In the genomic region with DNA sequence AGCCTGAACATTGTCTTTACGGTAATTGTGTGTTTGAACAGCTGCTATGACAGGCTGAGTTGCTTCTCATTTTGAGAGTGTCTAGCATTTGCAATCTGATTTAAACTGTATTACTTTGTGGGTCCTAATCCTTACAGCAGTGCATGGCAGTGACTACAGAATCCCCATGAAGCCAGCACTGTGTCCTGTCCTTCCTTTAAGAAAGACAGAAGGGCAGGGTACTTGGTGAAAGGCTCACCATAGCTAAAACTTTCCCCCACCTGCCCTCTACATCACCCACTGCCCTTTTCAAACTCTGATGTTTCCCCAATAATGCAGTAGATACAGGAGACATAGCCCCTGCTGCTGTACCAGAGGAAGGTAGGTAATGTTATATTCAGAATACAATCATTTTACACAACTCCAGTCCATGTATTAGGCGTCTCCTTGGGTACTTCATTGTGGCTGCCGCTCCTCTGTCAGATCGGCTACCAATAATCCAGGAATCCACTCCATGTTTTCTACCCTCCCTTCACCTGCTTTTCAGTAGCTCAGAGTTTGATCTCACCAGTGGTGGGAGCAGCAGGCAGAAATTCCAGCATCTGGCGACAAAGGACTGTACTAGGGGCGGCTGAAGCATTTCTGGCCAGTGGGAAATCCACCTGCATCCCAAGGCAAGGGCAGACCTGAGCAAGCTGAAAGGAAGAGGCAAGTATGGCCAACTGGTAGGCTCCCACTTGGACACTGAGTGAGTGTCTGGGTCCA, we compare ENCODE assay signal across 9 mouse cellular contexts.
DNase-seq lines count a peak whose midpoint lies in the region; ATAC-seq lines count a peak whose summit lies in the region.
"Had no signal": no experiment of that assay in that cellular context is flagged by ENCODE, and none has a peak within 500 bp of the region (broad histone marks: within the 10 kb centered on the region; RNA-seq: fewer than 3 reads in every experiment).

No protein-coding gene starts in this region.

- peak overlapping the region; percentile 59 for H3K4me3 ChIP-seq in forebrain, embryonic 11.5 days (ENCODE audit: low read depth, low read length)
- H3K4me3 ChIP-seq in intestine, embryonic 16.5 days (ENCODE audit: low read length), result peak overlapping the region; percentile 23; the same call in 1 of the 2 replicates
- peak overlapping the region; percentile 13; the same call in 1 of the 2 replicates for H3K4me3 ChIP-seq in limb, embryonic 12.5 days (replicated peaks)

- no peaks in the 10 kb centered on the region for H3K9me3 ChIP-seq in forebrain, embryonic 11.5 days (ENCODE audit: control insufficient read depth, low read length)
- H3K9me3 ChIP-seq in intestine, embryonic 16.5 days (ENCODE audit: control insufficient read depth, low read length), result no peaks in the 10 kb centered on the region
- no peaks in the 10 kb centered on the region for H3K9me3 ChIP-seq in limb, embryonic 12.5 days

- H3K27me3 ChIP-seq in forebrain, embryonic 11.5 days (ENCODE audit: control insufficient read depth, insufficient read depth, low read length), result no peaks in the 10 kb centered on the region
- H3K27me3 ChIP-seq in intestine, embryonic 16.5 days (replicated peaks; ENCODE audit: control insufficient read depth, insufficient read depth, low read length), result no peaks in the 10 kb centered on the region
- 0 out of 2 replicates have a peak, but pooled peaks cover 4% of the 10 kb centered on the region for H3K27me3 ChIP-seq in limb, embryonic 12.5 days

- ATAC-seq in CD4-positive, CD25-positive, alpha-beta regulatory T cell, adult 4 months, result no peak
- ATAC-seq in forebrain, embryonic 11.5 days (replicated peaks; ENCODE audit: low FRiP score), result peak; percentile 79
- peak; percentile 89 for ATAC-seq in intestine, embryonic 16.5 days
- ATAC-seq in limb, embryonic 12.5 days (ENCODE audit: insufficient number of reproducible peaks, insufficient read depth, low FRiP score, low TSS enrichment, low read depth), result peak; percentile 79

- peak; percentile 48 for DNase-seq in CD4-positive, CD25-positive, alpha-beta regulatory T cell, adult 2 months (ENCODE audit: low read depth, low spot score)
- peak; percentile 93 for DNase-seq in ES-CJ7 (ENCODE audit: low read depth, low spot score)
- DNase-seq in forebrain, embryonic 11.5 days (ENCODE audit: low spot score), result peak; percentile 79
- DNase-seq in naive thymus-derived CD4-positive, alpha-beta T cell, adult 2 months (ENCODE audit: low read depth), result peak; percentile 39
- peak; percentile 12 for DNase-seq in thymus, postnatal 25 days

- peak overlapping the region; percentile 79 for H3K4me2 ChIP-seq in forebrain, embryonic 11.5 days (ENCODE audit: low read depth, low read length, severe bottlenecking)
- H3K4me2 ChIP-seq in intestine, embryonic 16.5 days (ENCODE audit: low read depth, low read length), result peak overlapping the region; percentile 35; the same call in 1 of the 2 replicates
- H3K4me2 ChIP-seq in limb, embryonic 12.5 days, result peak overlapping the region; percentile 37

- H3K36me3 ChIP-seq in forebrain, embryonic 11.5 days (ENCODE audit: control insufficient read depth, insufficient read depth, low read length), result no peaks in the 10 kb centered on the region; the same call in 1 of the 2 replicates
- H3K36me3 ChIP-seq in intestine, embryonic 16.5 days (ENCODE audit: control insufficient read depth, insufficient read depth, low read length), result no peaks in the 10 kb centered on the region
- H3K36me3 ChIP-seq in limb, embryonic 12.5 days, result no peaks in the 10 kb centered on the region

- H3K27ac ChIP-seq in forebrain, embryonic 11.5 days (ENCODE audit: low read depth, low read length), result peak overlapping the region; percentile 87
- no peak overlapping the region for H3K27ac ChIP-seq in intestine, embryonic 16.5 days (ENCODE audit: low read length)
- 0 out of 2 replicates have a peak overlapping the region, but pooled peaks have one; percentile 13 for H3K27ac ChIP-seq in limb, embryonic 12.5 days
- H3K27ac ChIP-seq: macrophage had no signal

- H3K9ac ChIP-seq in forebrain, embryonic 11.5 days (ENCODE audit: low read length), result peak overlapping the region; percentile 76
- no peak overlapping the region; the same call in none of the 2 replicates for H3K9ac ChIP-seq in intestine, embryonic 16.5 days (ENCODE audit: low read depth, low read length)
- H3K9ac ChIP-seq in limb, embryonic 12.5 days (replicated peaks), result no peak overlapping the region; the same call in 1 of the 2 replicates

- 13% methylated on average over 6 of the region's 6 CpGs for WGBS in forebrain, embryonic 11.5 days
- 16% methylated on average over 6 of the region's 6 CpGs for WGBS in intestine, embryonic 16.5 days
- 16% methylated on average over 6 of the region's 6 CpGs for WGBS in limb, embryonic 12.5 days

- H3K4me1 ChIP-seq in forebrain, embryonic 11.5 days (replicated peaks; ENCODE audit: control insufficient read depth, insufficient read depth, low read length), result peaks cover 9% of the 10 kb centered on the region
- H3K4me1 ChIP-seq in intestine, embryonic 16.5 days (ENCODE audit: control insufficient read depth, insufficient read depth, low read length), result no peaks in the 10 kb centered on the region
- peaks cover 29% of the 10 kb centered on the region for H3K4me1 ChIP-seq in limb, embryonic 12.5 days (replicated peaks)

Comparison
In these comparisons a context has a peak if more than half of its experiments do, and no peak if none do; other contexts are left out.
1. DNase-seq: peak in every context shown above with its lines; median percentile 93 in ES-CJ7; 79 in forebrain, embryonic 11.5 days; 48 in CD4-positive, CD25-positive, alpha-beta regulatory T cell, adult 2 months; 39 in naive thymus-derived CD4-positive, alpha-beta T cell, adult 2 months; 12 in thymus, postnatal 25 days.